Mouse (Mus musculus) lung, postnatal 14 days (tissue): ENCODE results near the gene Nr2f2.
A peak's percentile ranks its signal among the peaks of the same experiment; 100 is the strongest.

Experiments used
- DNase-seq: peaks from one replicate; pipeline ENCODE4 v3.0.0; 2021

Nr2f2 gene

DNA sequence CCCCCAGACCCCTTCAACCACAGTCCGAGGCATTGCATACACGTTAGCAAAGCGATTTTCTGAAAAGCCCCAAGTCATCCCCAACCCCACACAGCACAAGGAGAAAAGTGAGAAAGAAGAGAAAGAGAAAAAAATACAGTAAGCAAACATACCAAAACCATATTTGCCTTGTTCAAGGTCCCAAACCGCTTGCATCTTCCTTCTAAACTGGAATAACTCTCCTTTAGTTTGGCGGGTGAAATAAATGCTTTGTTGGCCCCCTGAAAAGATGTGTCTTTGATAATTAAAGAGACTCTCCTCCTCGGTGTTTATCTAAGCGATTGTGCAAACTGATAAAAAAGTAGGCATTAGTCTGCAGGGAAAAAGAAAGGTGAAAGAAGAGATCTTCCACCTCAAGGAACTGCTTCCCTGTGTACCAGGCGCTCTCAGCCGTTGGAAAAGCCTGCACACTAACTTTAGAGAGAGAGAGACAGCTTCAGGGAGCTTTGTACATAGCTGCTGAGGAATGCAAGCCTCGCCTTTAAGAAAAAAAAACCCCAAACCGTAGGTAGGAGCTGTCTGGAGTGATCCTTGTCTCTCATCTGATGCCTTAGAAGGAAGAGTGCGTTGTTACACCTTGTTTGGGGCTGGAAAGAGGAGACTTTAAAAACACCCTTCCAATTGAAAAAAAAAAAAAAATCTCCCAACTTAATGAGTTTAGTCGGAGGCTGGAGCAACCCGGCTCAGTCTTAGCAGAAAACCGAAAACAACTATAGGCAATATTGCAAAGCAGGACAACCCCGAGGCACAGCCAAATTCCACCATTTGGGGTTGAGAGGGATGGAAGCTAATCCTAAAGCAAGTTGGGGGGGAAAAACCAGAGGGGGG lies at the start of gene Nr2f2:
Gene Nr2f2 (minus strand): TSS at position 795 of the 867 bp plus-strand sequence.
- no peak for DNase-seq

DNA sequence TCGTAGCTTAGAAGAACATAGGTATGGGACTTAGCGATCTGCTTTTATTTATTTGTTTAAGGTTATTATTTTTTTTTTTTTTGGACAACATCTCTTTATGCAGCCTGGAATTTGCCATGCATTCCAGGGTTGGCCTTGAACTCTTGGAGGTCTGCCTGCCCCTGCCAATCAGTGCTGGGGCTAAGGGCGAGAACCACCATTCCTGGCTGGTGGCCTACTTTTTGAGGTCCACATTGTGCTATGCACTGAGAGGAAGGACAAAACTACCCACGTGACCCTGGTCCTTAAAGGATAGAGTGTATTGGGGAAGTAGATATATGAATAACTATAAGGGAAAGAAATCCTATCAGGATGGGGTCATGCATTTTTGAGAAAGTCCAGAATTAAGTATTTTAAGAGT lies 47.9 kb upstream of the Nr2f2 start:
- DNase-seq: no peak

DNA sequence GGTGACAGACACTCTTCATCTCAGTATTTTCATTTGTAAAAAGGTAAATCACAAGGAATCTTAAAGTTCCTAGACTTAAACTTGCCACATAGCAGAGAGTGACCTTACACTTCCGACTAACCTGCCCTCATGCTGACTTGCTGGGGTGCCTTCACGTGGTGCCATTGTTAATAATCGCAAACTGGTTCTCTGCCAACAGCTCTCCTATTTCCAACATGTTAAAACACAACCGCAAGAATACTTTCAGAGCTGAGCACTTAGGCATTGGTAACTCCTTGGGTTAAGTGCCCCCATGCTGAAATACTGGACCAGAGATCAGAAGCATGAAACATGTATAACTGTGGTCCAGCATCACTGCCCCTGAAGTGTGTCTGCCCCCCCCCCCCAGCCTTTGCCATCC lies 47.1 kb upstream of the Nr2f2 start:
- DNase-seq: no peak

DNA sequence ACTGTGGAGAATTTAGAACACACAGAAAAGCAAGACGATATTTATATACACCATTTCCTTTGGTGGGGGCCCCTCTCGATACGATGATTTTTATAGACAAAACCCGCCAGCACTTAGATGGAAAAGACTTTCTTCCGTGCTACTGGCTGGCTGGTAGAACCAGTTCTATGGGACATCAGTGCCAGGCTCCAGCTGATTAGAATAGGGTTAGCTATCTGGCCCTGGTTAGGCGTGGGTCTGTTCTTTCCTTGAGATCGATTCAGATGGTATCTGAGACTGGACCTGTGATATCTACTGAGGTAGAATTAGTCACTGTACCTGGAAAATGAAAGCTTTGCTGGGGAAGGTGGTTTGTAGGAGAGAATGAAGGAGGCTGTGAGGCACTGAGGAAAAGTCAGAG lies 46.4 kb upstream of the Nr2f2 start:
- DNase-seq: no peak

DNA sequence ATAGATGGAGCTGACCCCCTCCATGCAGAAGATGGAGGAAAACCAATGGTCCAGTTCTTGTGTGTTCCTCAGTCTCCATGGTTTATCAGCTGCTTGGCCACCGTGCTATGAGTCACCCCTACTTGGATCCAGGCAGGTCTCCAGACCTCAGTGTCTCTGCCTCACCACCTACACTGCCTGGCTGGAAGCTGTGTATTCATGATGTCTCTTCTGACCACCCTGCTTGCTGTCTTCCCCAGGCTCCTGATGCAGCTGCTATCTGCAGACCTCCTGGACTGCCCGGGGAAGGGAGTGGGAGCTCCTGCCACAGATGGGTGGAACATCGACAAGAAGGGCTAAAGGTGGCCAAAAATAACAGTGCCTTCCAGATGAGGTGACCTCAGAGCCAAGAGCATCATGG lies 43.8 kb upstream of the Nr2f2 start:
- no peak for DNase-seq

DNA sequence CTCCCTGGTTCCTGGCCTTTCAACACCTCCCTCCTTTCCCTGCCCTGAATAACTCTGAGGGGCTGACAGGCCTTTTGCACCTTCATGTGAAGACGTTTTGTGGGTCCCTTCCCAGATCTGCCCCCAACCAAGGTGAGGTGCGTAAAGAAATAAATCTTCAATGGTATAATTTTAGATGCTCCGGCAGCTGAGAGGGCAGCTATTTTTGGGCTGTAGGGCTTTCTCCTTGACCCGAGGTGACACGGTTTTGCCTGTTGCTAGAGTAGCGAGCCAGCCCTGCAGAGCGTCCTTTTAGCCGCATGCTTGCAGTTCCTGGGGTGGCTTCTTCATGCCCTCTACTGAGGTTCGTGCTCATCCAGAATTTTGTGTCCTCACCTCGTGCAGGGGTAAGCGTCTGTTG lies 43.4 kb upstream of the Nr2f2 start:
- DNase-seq: no peak

DNA sequence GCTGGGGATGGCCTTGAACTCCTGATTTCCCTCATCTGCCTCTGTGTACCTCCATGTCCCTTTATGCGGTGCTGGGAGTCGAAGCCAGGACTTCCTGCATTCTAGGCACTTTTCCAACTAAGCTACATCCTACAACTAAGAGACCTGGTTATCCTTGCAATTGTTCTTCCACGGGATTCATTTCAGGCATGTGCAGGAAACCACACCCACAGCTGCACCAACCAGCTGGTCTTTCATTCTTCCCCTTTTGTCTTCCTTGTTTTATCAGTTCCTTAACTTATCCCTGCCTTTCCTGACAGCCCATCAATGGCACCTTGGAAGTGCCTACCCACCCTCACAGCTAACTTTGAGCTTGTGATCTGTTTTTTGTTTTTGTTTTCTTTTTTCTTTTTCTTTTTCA lies 42.3 kb upstream of the Nr2f2 start:
- no peak for DNase-seq

DNA sequence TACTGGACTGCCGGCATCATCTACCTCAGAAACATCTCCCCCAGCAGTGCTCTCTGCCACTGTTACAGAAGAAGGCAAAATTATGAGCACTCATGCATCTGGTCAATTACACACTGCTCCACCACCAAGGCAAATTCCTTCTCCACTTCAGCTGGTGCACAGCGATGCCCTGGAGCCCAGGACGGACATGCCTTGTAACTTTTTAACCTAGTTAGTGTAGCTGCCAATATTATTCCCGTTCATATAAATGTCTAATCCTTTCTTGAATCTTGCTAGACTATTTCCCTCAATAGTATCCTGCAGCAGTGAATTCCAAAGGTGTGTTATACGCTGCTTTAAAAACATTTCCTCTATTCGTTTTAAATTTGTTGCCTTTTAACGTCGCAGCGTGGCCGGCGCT lies 40.6 kb upstream of the Nr2f2 start:
- DNase-seq: no peak

DNA sequence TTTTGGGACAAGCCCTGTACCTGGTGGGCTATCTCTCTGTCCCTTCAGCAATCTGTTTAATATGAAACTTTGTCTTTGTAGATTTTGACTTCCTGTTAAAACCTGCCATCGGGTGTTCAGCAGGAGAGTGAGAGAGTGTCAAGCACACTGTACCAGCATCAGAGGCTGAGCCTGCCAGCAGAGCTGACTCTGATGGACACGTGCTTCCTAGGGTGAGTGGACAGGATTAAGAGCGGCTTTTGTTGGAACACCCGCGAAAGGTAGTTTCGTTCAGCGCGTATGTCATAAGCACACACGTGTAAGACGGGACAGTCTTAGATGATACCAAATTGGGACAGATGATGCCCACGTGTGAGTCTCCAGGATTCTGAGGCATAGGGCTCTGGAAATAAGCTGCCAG lies 40.0 kb upstream of the Nr2f2 start:
- no peak for DNase-seq

DNA sequence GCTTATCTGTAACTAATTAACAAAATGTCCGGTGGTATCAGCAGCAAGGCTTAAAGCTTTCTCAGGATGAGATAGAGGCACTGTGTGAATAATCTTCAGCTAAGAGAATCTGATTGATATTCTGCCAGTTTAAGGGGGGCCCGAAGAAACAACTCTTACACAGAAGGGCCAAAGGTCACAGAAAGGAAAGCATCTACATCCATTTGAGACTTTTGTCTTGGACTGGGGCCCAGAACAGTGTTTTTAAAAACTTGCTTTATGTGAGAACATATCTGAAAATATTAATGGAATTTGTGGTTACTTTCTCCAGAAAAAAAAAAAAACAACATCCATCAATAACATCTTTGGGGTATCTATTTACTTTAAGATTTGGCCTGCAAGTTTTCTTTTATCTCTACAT lies 38.9 kb upstream of the Nr2f2 start:
- DNase-seq: no peak

DNA sequence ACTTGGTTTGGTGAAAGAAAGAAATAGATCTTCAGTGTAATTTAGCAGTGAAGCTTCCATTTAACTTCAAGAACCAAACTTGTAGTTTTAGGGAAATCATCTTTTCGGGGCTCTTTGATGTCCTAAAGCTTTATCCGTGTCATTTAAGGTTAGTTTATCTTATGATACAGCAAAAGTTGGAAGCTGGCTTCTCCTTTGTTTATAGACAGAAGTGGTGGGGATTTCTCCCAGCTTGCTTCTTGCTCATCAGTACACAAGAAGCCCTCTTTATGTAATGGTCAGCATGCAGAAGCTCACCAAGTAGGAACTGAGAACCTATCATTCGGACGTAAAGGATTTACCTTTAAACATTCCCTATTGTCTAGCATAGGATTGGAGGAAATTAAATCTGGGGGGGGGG lies 16.3 kb upstream of the Nr2f2 start:
- no peak for DNase-seq

DNA sequence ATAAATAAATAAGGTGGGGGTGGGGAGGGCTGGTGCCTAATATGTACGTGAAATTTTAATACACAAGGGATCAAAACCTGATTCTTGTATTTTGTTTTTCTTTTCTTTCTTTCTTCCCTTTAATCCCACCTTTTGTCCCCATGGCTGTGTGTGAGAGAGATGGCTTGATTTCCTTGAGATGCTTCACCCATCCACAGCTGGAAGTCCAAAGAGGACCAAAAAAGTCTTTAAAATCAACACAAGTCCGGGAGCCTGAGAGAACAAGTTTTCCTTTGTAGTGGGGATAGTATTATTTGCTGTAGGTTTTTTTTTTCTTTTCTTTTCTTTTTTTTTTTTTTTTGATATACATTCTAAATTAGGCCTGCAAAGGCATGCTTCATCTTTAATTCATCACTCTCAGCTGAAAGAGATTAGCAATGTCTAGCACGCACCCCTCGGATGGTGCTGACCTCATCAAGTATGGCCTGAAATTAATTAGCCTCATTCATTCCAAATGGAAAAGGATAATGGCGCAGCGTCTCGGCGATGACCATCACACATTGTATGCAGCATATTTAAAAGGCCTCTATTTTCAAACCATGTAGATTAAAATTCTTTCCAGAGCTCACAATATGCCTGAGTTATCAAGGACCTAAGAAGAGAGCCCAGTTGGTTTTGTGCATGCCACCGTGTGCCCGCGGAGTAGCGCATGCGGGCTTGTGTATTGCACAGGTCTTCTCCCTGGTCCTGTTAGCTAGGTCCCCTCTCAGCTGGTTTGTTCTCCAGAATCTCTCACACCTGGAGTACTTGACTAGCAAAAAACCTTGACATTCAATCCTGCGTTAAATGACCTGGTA lies 15.1 kb upstream of the Nr2f2 start:
- no peak for DNase-seq

DNA sequence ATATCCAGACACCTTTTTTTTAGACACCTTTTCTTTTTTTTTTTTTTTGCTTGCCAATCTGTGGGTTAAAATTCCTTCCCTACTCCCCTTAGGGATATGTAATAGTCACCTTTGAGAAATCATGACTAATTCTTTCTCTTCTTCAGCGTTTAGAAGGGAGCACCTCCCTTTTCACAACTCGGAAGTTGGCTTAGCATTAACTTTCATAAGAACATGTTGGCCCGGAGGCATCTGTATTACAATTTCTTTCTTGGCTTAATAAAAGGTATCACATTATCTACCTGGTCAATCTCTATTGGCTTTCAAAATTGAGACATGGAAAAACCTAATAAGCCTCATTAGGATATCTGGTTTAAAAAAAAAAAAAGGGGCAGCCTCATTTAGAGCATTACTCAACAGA lies 14.4 kb upstream of the Nr2f2 start:
- DNase-seq: no peak

DNA sequence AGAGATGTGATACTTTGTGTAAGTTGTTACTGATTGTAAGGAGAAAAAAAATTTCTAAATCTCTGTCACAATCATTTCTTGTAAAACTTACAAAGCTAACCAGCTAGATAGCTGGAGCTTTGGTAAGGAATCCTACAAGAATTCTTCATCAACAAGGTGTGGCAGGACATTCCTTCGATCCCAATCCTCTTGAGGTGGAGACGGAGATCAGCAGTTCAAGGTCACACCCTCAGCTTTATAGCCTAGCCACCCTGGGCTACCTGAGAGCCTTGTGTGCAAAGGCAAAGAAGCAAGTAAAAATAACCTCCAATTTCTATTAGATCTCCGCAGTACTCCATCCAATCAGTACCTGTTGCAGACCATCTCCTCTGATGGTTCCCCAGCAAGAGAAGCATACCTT lies 13.7 kb upstream of the Nr2f2 start:
- DNase-seq: no peak

DNA sequence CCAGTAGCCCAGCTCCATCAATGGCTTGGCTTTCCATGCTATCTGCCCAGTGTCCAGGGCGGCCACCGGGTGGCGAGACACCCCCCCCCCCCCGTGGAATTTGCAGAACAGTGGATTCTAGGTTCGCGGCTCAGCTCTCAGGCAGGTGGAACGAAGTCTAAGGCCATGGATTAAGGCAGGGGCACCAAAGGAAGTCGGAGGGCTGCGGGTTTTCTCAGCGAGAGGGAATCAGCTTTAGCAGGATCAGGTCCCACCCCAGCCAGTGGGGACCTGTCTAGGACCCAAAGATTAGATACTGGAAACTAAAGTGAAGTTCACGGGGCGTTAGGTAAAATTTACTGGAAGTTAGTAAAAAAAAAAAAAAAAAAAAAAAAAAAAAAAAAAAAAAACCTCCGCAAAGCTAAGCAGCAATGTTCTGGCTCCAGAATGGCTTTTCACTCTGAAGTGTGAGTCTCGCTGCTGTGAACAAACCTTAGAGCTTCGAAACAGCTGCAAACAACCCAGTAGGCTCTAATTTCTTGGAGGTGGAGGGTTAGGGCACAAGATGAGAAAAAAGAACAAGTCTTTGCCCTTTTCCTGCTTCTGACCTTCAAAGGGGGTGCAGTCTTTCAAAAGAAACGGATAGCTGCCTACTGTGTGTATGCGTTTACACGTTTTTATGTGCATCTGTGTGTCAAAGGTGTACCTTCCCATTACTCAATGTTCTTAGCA lies 4.2 kb upstream of the Nr2f2 start:
- DNase-seq: no peak

DNA sequence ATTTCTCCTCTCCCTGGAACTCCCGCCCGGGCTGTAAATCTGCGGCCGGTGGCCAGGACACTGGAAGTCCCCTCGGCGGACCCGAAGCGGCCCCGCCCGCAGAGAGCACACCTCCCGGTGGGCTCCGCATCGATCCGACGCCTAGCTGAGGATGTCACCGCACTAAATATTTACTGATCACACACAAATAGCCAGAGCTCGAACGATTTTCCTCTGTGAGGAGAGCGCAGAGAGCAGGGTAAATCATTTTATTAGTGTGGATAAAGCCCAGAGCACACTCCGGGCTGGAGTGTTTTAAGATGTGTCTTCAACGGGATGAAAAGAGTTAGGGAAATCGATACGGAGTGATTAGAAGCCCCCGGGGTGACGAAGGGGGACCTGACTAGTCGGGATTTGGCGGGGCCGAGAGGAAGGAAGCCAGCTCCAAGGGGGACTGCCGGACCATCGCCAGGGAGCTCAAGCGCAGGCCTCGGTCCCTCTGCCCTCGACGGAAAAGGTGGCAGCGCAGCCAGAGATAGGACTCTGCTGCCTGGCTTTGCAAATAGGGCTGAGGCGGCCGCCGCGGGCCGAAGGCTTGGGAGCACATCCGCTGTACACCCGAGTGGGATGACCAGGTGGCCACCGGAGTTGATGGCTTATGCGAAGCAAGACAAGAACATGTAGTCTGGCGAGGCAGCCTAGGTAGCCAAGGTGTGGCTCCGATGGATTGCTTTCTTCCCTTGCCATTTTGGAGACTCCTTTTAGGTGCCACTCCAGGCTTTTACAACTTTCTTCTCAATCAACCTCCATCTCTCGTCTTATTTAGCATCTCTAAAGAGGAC lies 3.4 kb upstream of the Nr2f2 start:
- DNase-seq: peak; percentile 45

DNA sequence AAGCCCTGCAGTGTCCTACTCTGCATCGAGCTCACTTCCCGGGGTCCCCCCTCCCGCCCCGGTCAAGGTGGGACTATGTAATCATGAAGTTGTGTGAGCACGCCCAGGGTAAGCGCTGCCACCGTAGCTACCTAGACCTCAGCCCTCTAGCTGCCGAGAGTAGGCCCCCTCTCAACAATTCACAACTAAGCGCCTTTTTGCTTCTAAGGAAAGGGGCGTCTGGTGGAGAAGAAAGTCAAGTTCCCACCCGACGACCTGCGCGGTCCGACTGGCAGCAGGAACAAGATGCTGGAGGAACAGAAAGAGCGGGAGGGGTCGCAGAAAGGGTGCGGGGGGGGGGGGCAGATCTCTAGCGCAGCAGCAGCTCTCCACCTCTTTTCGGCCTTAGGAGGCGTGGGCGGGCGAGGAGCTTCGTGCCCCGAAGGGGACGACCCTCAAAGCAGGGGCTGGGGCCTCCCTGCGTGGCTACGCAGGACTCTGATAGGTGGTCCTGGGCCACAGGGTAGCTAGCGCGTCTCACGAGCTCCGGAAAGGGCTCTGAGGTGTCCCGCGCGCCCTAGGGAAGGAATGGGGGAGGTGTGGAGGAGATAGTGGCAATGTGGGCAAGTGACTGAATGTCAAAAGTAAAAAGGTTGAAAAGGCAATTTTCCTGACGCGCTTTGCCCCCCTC lies 2.7 kb upstream of the Nr2f2 start:
- DNase-seq: peak; percentile 22

DNA sequence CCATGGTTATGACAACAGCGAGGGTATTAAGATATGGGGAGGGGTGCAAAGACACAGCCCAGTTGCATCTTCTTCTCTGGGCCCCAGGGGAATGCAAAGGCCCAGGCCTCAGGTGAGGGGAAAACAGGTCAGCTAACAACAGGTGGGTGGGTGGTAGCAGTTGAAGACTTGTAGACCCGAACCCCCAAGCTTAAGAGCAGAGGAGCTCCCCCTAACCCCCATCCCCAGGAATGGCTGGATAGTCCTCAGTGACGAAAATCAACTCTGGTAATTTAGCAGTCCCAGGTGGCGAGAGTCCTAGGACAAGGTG lies 2.2 kb upstream of the Nr2f2 start:
- no peak for DNase-seq

DNA sequence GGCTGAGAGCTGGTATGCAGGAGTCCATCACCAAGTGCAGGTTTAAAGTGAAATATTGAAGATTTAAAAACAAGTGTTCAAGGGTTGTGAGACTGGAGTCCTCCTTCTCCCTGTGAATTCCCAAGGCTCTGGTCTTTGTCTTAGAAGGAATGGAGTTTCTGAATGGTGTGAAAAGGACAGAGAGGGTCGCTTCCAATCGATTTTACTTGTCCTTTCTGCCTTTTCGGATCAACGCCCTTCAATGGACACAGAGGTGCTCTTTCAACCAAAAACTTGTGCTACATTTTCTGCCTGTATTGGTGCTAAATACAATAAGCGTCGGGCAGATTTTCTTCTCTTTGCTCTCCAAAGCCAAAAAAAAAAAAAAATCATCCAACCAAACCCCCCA lies 1.7 kb upstream of the Nr2f2 start:
- no peak for DNase-seq

DNA sequence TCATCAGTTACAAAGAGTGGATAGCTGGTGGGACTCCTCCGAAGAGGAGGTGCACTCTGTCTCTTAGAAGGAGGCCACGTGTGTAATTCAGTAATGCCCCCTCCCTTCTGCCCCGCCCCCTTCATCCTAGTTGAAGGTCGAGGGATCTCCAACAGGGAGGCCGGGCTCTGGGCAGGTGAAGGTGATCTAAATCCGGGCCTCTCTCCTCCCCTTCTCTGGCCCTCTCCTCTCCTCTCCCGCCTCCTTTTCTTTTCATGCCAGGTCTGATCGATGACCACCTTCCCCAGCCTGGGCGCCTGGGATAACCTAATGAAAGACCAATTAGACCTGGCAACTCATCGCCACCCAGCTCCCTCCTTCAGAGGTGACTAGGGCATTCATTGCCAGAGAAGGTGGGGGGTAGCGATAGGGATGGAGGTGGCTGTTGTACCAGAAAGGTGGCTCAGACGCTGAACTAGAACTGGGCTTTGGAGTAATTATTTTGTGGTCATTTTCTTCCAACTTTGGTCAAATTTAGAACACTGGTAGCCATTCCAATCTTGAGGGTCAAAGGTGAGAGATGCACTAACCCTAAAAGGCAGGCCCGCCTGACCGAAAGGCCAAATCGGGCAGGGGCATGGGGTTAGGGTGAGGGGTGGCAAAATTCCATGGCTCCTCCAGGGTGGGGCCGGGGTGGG lies 1.2 kb upstream of the Nr2f2 start:
- DNase-seq: no peak

DNA sequence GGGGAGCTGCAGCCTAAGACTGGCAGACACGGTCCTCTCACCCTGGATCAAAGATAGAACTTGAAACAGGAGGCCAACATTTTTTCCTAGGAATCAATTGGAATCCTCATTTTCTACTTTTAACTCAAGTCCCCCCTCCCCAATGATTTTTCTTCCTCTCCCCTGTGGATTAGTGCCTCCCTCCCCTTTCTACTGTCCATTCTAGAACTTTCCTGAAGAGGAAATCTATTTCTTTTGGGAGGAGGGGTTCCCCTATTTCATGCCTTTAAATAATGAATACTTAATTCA lies 217 bp upstream of the Nr2f2 start:
- no peak for DNase-seq

DNA sequence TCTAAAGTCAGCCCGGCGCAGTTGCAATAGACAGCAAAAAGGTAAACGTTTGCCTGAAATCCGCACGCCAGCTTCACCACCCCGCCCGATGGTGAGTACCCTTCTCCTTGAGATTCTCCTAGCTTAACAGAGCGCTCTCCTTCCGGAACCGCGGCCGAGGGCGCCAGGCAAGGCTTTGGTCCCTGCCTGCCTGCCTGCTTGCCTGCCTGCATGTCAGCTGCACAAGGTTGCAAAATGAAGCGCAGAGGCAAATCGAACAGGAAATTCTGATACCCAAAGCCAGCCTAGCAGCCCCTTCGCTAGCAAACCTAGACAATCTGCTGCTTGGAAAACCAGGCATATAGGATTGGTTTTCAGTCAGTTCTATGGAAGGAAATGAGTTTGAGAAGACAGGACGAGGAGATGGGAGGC lies 1.1 kb downstream of the Nr2f2 start:
- DNase-seq: no peak
